Mouse (Mus musculus) E14TG2a.4 (cell line): ENCODE results near the gene Col12a1.
"Not testable (repeated sequence)": the region's sequence is repeated elsewhere in the genome, so short reads cannot be mapped to it uniquely, and the experiment has no call there.

Experiments
- H3K27me3 ChIP-seq: 2 replicates; pipeline ENCODE4 v1.6.1; 2014; ENCODE audit warnings: low read length, control low read depth; ENCODE audit not compliant: insufficient read depth
- H3K36me3 ChIP-seq: 2 replicates; pipeline ENCODE4 v1.6.1; 2014; ENCODE audit warnings: low read length, control low read depth; ENCODE audit not compliant: insufficient read depth
- H3K4me1 ChIP-seq: replicated peaks from 2 replicates; pipeline ENCODE4 v1.6.1; 2014; ENCODE audit warnings: low read depth, low read length, control low read depth
- H3K4me3 ChIP-seq: replicated peaks from 2 replicates; pipeline ENCODE4 v1.5.1; 2014; ENCODE audit warnings: mild to moderate bottlenecking, low read length
- H3K9me3 ChIP-seq: 2 replicates; pipeline ENCODE4 v1.6.1; 2014; ENCODE audit warnings: low read length, control low read depth
- CTCF ChIP-seq: conservative IDR thresholded peaks from 2 replicates; pipeline ENCODE4 v1.5.1; 2014; ENCODE audit warnings: low read length
- NANOG ChIP-seq: IDR thresholded peaks from 2 replicates; pipeline ENCODE4 v1.6.1; 2014; ENCODE audit warnings: borderline replicate concordance, low read length, mixed read lengths
- POU5F1 ChIP-seq: IDR thresholded peaks from 2 replicates; pipeline ENCODE4 v1.6.1; 2014; ENCODE audit warnings: low read length, borderline replicate concordance

Gene Col12a1

GRCm38 (mm10) chr9:79680453-79681240 lies 38.0 kb downstream of the Col12a1 start:
- Histone ChIP-seq H3K27me3 (no peaks in the 10 kb centered on the region), H3K9me3 (no peaks in the 10 kb centered on the region), H3K4me3 (no peak overlapping the region), H3K4me1 (no peaks in the 10 kb centered on the region), H3K36me3 (no peaks in the 10 kb centered on the region)
- TF ChIP-seq CTCF (no peak), POU5F1 (no peak), NANOG (no peak)

GRCm38 (mm10) chr9:79668806-79669205 lies 49.8 kb downstream of the Col12a1 start:
- H3K27me3 ChIP-seq, H3K9me3 ChIP-seq, H3K36me3 ChIP-seq, H3K4me3 ChIP-seq, H3K4me1 ChIP-seq: not testable (repeated sequence)

GRCm38 (mm10) chr9:79653327-79654150 lies 65.1 kb downstream of the Col12a1 start:
- no peak for TF ChIP-seq NANOG
- no peak for TF ChIP-seq POU5F1
- no peak for TF ChIP-seq CTCF
- Histone ChIP-seq H3K9me3 (no peaks in the 10 kb centered on the region), H3K4me3 (no peak overlapping the region), H3K27me3 (no peaks in the 10 kb centered on the region), H3K4me1 (no peaks in the 10 kb centered on the region), H3K36me3 (no peaks in the 10 kb centered on the region)

DNA sequence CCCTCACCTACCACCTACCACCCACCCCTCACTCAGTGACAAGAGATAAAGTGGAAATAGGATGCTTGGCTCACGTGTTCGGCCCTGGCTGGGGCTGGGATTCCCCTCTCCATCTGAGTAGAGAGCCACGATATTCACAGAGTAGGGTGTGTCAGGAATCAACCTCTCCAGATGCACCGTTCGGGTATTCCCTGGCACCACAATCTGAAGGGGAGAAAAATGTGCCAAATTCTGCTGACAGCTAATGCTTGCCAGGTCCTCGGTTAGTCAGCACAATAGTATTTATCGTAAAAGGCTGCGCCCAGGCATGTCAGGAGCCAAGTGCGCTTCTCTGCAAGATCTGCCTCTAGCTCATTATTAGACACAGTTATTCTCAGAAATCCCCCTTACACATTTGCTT lies 70.0 kb downstream of the Col12a1 start:
- no peaks in the 10 kb centered on the region for H3K9me3 ChIP-seq
- H3K4me3 ChIP-seq, result no peak overlapping the region
- H3K36me3 ChIP-seq, result no peaks in the 10 kb centered on the region
- no peak for TF ChIP-seq NANOG
- no peak for TF ChIP-seq POU5F1
- no peak for TF ChIP-seq CTCF
- no peaks in the 10 kb centered on the region for H3K27me3 ChIP-seq
- H3K4me1 ChIP-seq, result no peaks in the 10 kb centered on the region

DNA sequence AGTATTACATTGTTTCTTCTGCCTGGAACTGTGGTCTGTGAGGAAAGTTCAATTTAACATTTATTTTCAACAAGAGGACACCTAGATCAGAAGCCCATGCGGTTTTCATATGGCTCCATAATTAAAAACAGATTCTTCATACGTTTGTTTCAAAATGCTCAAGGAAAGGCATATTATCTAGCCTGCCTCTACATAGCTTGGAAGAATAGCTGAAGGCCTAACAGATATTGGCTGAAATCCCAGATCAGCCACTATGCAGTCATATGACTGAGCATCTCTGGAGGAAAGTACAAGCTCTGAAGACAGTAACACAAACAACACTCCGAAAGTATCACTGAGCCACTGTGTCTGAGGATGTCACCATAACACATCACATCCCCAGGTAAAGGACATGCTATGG lies 72.9 kb downstream of the Col12a1 start:
- no peak overlapping the region for H3K4me3 ChIP-seq
- H3K36me3 ChIP-seq, result no peaks in the 10 kb centered on the region
- TF ChIP-seq POU5F1 (no peak), NANOG (no peak), CTCF (no peak)
- H3K9me3 ChIP-seq, result no peaks in the 10 kb centered on the region
- no peaks in the 10 kb centered on the region for H3K4me1 ChIP-seq
- no peaks in the 10 kb centered on the region for H3K27me3 ChIP-seq

DNA sequence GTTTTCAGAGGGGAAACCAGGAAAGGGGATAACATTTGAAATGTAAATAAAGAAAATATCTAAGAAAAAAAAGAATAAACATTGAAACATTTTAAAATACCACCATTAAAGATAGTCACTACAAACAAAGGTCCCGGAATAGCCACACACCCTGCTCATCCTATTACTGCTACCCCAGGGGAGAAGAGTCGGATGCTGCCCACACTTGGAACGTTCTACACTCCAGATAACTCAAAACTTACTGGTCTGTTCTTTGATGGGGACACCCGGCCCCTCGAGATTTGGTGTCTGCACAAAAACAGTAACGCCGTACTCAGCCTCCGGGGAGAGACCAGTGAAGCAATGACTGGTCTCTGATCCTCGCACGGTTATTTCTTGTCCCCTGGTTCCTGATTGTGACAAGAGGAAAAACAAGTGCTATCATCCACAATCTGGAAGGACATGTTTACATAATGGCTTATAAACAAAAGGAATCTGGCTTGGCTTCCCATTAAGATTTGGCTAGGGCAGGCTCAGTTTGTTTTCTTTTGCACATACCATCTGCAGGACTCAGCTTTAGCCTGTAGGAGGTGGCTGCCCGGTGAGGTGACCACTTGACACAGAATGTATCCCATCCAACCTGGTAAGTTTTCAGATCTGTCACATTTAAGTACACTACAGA lies 79.1 kb downstream of the Col12a1 start:
- Histone ChIP-seq H3K4me3 (no peak overlapping the region), H3K36me3 (no peaks in the 10 kb centered on the region), H3K9me3 (no peaks in the 10 kb centered on the region), H3K27me3 (no peaks in the 10 kb centered on the region), H3K4me1 (no peaks in the 10 kb centered on the region)
- TF ChIP-seq NANOG (no peak), POU5F1 (no peak), CTCF (no peak)

DNA sequence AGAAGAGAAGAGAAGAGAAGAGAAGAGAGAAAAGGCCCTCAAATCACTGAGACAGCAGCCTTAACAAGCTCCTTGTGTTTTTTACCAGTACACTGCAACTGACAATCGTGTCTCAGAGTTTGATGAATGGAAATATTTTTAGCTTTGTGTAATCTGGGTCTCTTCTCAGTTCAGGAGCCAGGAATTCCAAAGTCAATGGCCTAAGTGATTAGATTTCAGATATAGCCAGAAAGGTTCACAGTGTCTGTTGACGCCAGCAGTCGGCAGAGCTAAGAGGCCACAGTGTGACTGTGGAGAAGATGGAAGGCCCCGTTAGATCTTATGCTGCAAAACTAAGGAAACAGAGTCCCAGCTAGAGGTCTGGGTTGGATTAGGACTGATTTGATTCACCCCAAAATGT lies 80.8 kb downstream of the Col12a1 start:
- no peak for TF ChIP-seq CTCF
- no peak for TF ChIP-seq POU5F1
- no peaks in the 10 kb centered on the region for H3K36me3 ChIP-seq
- no peaks in the 10 kb centered on the region for H3K4me1 ChIP-seq
- H3K9me3 ChIP-seq, result no peaks in the 10 kb centered on the region
- H3K4me3 ChIP-seq, result no peak overlapping the region
- H3K27me3 ChIP-seq, result no peaks in the 10 kb centered on the region

DNA sequence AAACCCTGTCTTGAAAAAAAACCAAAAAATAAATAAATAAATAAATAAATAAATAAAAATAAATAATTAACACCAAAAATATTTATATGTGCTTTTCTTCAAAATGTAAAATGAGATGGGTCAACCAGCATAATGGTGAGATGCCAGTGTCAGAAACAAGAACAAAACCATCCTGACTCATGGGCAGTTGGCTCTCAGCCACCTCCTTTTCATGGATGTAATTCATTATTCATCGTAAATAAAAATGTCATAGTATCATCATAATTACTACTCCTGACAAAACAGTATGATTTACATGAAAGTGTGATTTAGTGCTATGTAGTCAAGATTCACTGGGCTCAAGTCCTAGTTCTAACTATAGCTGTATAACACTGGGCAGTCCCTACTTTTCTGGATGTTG lies 84.6 kb downstream of the Col12a1 start:
- H3K4me3 ChIP-seq, result no peak overlapping the region
- TF ChIP-seq CTCF (no peak), NANOG (no peak), POU5F1 (no peak)
- no peaks in the 10 kb centered on the region for H3K36me3 ChIP-seq
- H3K27me3 ChIP-seq, result no peaks in the 10 kb centered on the region
- H3K4me1 ChIP-seq, result no peaks in the 10 kb centered on the region
- H3K9me3 ChIP-seq, result no peaks in the 10 kb centered on the region
